Mouse (Mus musculus) heart, embryonic 12.5 days (tissue): ENCODE measurements around the gene Rnf208. TPM values are rescaled to one million over a fixed set of nuclear protein-coding genes. Genes with fewer than 3 reads are reported as not detected.

ENCODE experiments used
- ATAC-seq: fragments of 200-750 bp; cut with Nextera tagmentation; 2 replicates; pipeline ENCODE4 v1.8.0; 2017; ENCODE audit warnings: moderate TSS enrichment, moderate library complexity; ENCODE audit not compliant: insufficient number of reproducible peaks, low FRiP score
- H3K27ac ChIP-seq: fragments of 300-500 bp; sonication (generic); 2 replicates; pipeline ENCODE4 v1.5.1; 2016; ENCODE audit warnings: mild to moderate bottlenecking, moderate library complexity; ENCODE audit not compliant: poor library complexity, severe bottlenecking
- H3K27me3 ChIP-seq: fragments of 300-500 bp; sonication (generic); replicated peaks from 2 replicates; pipeline ENCODE4 v1.6.1; 2016; ENCODE audit warnings: mild to moderate bottlenecking, moderate library complexity
- H3K36me3 ChIP-seq: fragments of 300-500 bp; sonication (generic); 2 replicates; pipeline ENCODE4 v1.6.1; 2016; ENCODE audit warnings: mild to moderate bottlenecking, moderate library complexity
- H3K4me1 ChIP-seq: fragments of 300-500 bp; sonication (generic); replicated peaks from 2 replicates; pipeline ENCODE4 v1.6.1; 2016; ENCODE audit warnings: mild to moderate bottlenecking
- H3K4me2 ChIP-seq: fragments of 300-500 bp; sonication (generic); 2 replicates; pipeline ENCODE4 v1.6.1; 2016; ENCODE audit warnings: mild to moderate bottlenecking, moderate library complexity
- H3K4me3 ChIP-seq: fragments of 300-500 bp; sonication (generic); 2 replicates; pipeline ENCODE4 v1.5.1; 2016; ENCODE audit warnings: mild to moderate bottlenecking
- H3K9ac ChIP-seq: fragments of 300-500 bp; sonication (generic); 2 replicates; pipeline ENCODE4 v1.6.1; 2016; ENCODE audit warnings: mild to moderate bottlenecking, moderate library complexity
- H3K9me3 ChIP-seq: fragments of 300-500 bp; sonication (generic); replicated peaks from 2 replicates; pipeline ENCODE4 v1.6.1; 2016; ENCODE audit warnings: mild to moderate bottlenecking, moderate library complexity
- WGBS: fragments of 180-500 bp; shearing (Covaris S2); methylation state at CpG from one replicate; pipeline ENCODE4 v1.1.7; 2016; 5-methylcytosine and 5-hydroxymethylcytosine counted together
- polyA plus RNA-seq: library from polyadenylated mRNA; unstranded; fragments of >200 nt; fragmentation: Nextera tagmentation; extraction: Ambion mirVana; gene quantifications from 2 replicates; pipeline ENCODE4 v1.2.1, GENCODE M21; 2016

The Rnf208 gene
- polyA plus RNA-seq, 1 experiment from 2014 or later, result 6.5 TPM

GRCm38 (mm10) chr2:25234551-25235220 is 7.4 kb upstream of the Rnf208 start:
- no peaks in the 10 kb centered on the region for H3K36me3 ChIP-seq
- no peak overlapping the region for H3K4me3 ChIP-seq
- H3K9ac ChIP-seq, result no peak overlapping the region
- H3K27me3 ChIP-seq, result peaks cover 75% of the 10 kb centered on the region
- 58% methylated on average over 5 of the region's 5 CpGs for WGBS
- no peak for ATAC-seq
- no peaks in the 10 kb centered on the region for H3K4me1 ChIP-seq
- no peaks in the 10 kb centered on the region for H3K9me3 ChIP-seq
- no peak overlapping the region for H3K4me2 ChIP-seq
- H3K27ac ChIP-seq, result no peak overlapping the region

DNA sequence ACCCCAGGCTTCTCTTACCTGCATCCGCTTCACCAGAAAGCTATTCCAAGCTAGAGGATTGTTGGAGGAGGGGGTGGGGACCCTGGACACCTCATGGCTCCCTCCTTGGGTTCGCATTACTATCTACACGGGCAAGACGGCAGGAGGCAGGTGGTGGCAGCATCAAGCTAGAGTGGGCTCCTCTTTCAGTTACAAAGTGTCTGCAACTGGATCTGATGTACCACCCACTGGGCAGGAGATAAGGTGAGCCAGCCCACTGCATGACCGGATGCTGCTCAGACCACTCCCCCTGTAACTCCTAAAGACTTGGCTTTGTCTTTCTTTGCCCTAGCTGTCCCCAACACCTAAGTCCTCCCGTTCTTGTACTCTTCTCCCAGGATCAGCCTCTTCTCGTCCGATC is 5.4 kb upstream of the Rnf208 start, which contains the start of gene Rnf224:
Gene Rnf224 (minus strand): TSS at position 174 of the 400 bp plus-strand sequence.
- 23% methylated on average over 8 of the region's 8 CpGs for whole genome bisulfite sequencing
- ATAC-seq, result no peak
- Histone ChIP-seq H3K9me3 (no peaks in the 10 kb centered on the region), H3K9ac (no peak within 1 kb of the TSS), H3K36me3 (no peaks in the 10 kb centered on the region), H3K4me1 (peaks cover 13% of the 10 kb centered on the region), H3K4me3 (no peak within 1 kb of the TSS), H3K4me2 (peak within 1 kb of the TSS; percentile 2; the same call in 1 of the 2 replicates), H3K27me3 (peaks cover 63% of the 10 kb centered on the region), H3K27ac (no peak within 1 kb of the TSS)

DNA sequence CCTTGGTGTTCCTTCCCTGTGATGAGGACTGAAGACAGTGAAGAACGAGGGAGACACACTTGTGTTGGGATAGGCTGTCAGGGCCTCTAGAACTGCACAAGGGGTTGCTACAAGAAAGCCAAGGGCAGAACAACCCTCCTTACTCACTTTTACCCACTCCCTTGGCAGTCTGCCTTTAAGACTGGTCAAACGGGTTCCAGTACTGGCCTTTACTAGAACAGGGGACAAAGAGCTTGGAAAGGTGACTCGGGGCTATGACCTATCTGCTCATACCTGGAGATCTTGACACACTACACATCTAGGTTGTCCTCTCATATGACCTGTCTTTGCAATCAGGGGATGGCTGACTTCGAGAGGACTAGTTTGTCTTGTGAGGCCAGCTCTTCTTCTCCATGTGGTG is 4.5 kb upstream of the Rnf208 start:
- 54% methylated on average over 4 of the region's 4 CpGs for WGBS
- Histone ChIP-seq H3K36me3 (no peaks in the 10 kb centered on the region), H3K4me2 (no peak overlapping the region), H3K27me3 (peaks cover 62% of the 10 kb centered on the region), H3K9me3 (no peaks in the 10 kb centered on the region), H3K4me1 (peaks cover 21% of the 10 kb centered on the region), H3K4me3 (no peak overlapping the region), H3K9ac (no peak overlapping the region), H3K27ac (no peak overlapping the region)
- ATAC-seq, result no peak

DNA sequence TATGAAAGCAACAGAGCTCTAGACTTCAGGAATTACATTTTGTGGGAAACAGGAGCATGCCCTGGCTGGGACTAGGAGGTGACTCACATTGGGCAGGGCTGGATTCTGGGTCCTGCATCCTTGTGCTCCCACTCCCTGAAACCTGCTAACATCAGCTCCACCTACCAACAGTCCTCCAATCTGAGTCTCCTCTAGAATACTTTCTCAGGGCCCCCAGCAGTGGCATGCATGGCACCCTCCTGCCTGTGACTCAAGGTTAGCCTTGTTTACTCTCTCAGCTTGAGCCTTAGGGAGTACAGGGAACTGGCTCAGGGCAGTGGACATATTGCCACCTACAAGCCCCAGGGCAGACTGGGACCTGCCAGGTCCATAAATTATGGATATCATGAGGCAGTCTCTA is 3.9 kb upstream of the Rnf208 start:
- no peak overlapping the region for H3K27ac ChIP-seq
- no peaks in the 10 kb centered on the region for H3K9me3 ChIP-seq
- H3K36me3 ChIP-seq, result no peaks in the 10 kb centered on the region
- H3K9ac ChIP-seq, result no peak overlapping the region
- no peak overlapping the region for H3K4me3 ChIP-seq
- peaks cover 25% of the 10 kb centered on the region for H3K4me1 ChIP-seq
- H3K4me2 ChIP-seq, result no peak overlapping the region
- peaks cover 62% of the 10 kb centered on the region for H3K27me3 ChIP-seq
- ATAC-seq, result no peak

- Histone ChIP-seq H3K4me2 (no peak overlapping the region), H3K27me3 (peaks cover 56% of the 10 kb centered on the region), H3K9me3 (no peaks in the 10 kb centered on the region), H3K4me1 (peaks cover 25% of the 10 kb centered on the region), H3K4me3 (no peak overlapping the region), H3K9ac (no peak overlapping the region), H3K27ac (no peak overlapping the region), H3K36me3 (no peaks in the 10 kb centered on the region)
- no peak for ATAC-seq
- 80% methylated on average over 3 of the region's 3 CpGs for WGBS
Measured at GRCm38 (mm10) chr2:25239766-25240165, 2.3 kb upstream of the Rnf208 start.

GRCm38 (mm10) chr2:25240310-25240709 is 1.7 kb upstream of the Rnf208 start:
- H3K4me2 ChIP-seq, result peak overlapping the region; percentile 95
- H3K9ac ChIP-seq, result peak overlapping the region; percentile 15; the same call in 1 of the 2 replicates
- H3K27ac ChIP-seq, result no peak overlapping the region
- H3K4me1 ChIP-seq, result peaks cover 25% of the 10 kb centered on the region
- peaks cover 50% of the 10 kb centered on the region for H3K27me3 ChIP-seq
- no peak for ATAC-seq
- 0 out of 2 replicates have a peak, but pooled peaks cover 2% of the 10 kb centered on the region for H3K36me3 ChIP-seq
- WGBS, result 54% methylated on average over 8 of the region's 8 CpGs
- no peaks in the 10 kb centered on the region for H3K9me3 ChIP-seq
- peak overlapping the region; percentile 60 for H3K4me3 ChIP-seq

DNA sequence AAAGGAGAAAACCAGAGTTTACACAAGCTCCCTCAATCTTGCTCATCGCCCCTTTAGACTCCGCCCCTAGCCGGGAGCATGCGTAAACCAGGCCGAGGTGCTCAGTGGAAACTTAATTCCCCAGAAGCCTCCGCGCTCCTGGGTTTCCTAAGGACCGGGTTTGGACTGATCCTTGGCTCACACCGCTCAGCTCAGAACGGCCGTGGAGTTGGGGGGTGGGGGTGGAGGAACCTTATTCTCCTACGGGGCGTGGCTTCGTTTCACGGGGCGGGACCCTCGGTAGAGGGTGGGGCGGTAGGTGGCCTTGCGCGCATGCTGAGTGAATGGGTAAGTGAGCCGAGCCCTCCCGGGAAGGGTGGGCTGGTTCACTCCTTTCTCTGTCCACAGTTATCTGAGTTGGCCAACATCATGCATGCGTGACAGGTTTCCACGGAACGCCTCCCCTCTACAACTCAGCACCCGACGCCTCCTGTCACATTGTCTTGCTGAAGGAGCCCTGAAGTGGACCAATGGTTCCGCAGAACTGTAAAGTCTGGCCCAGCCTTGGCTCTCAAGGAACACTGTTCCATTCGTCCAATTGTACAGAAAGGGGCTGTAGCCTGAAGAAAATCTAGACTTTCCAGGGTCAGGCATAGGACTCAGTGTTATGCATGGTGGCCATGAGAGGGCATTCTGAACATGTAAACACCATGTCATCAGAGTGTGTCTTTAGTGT is 1.2 kb upstream of the Rnf208 start:
- 1% methylated on average over 29 of the region's 29 CpGs for WGBS
- H3K27me3 ChIP-seq, result peaks cover 46% of the 10 kb centered on the region
- H3K27ac ChIP-seq, result no peak overlapping the region
- peak overlapping the region; percentile 60 for H3K4me3 ChIP-seq
- peak overlapping the region; percentile 95 for H3K4me2 ChIP-seq
- ATAC-seq, result peak; percentile 66
- 0 out of 2 replicates have a peak, but pooled peaks cover 7% of the 10 kb centered on the region for H3K36me3 ChIP-seq
- peaks cover 25% of the 10 kb centered on the region for H3K4me1 ChIP-seq
- H3K9me3 ChIP-seq, result no peaks in the 10 kb centered on the region
- H3K9ac ChIP-seq, result peak overlapping the region; percentile 15; the same call in 1 of the 2 replicates

- H3K4me1 ChIP-seq, result peaks cover 25% of the 10 kb centered on the region
- H3K4me3 ChIP-seq, result peak overlapping the region; percentile 60
- H3K27me3 ChIP-seq, result peaks cover 41% of the 10 kb centered on the region
- no peak for ATAC-seq
- H3K36me3 ChIP-seq, result 0 out of 2 replicates have a peak, but pooled peaks cover 12% of the 10 kb centered on the region
- peak overlapping the region; percentile 95 for H3K4me2 ChIP-seq
- H3K9ac ChIP-seq, result no peak overlapping the region
- H3K27ac ChIP-seq, result no peak overlapping the region
- WGBS, result 22% methylated on average over 6 of the region's 6 CpGs
- no peaks in the 10 kb centered on the region for H3K9me3 ChIP-seq
Measured at GRCm38 (mm10) chr2:25241438-25241775, 648 bp upstream of the Rnf208 start.

GRCm38 (mm10) chr2:25243342-25243741 is 1.3 kb downstream of the Rnf208 start:
- Histone ChIP-seq H3K4me3 (no peak overlapping the region), H3K27me3 (peaks cover 41% of the 10 kb centered on the region), H3K4me1 (peaks cover 25% of the 10 kb centered on the region), H3K9me3 (no peaks in the 10 kb centered on the region), H3K36me3 (peaks cover 23% of the 10 kb centered on the region), H3K9ac (no peak overlapping the region), H3K4me2 (no peak overlapping the region), H3K27ac (no peak overlapping the region)
- 75% methylated on average over 8 of the region's 8 CpGs for WGBS
- ATAC-seq, result no peak

GRCm38 (mm10) chr2:25244144-25244543 is 2.1 kb downstream of the Rnf208 start:
- no peaks in the 10 kb centered on the region for H3K9me3 ChIP-seq
- no peak overlapping the region for H3K27ac ChIP-seq
- H3K4me3 ChIP-seq, result no peak overlapping the region
- H3K4me2 ChIP-seq, result no peak overlapping the region
- H3K27me3 ChIP-seq, result peaks cover 36% of the 10 kb centered on the region
- peaks cover 31% of the 10 kb centered on the region for H3K36me3 ChIP-seq
- no peak for ATAC-seq
- 85% methylated on average over 4 of the region's 4 CpGs for WGBS
- no peak overlapping the region for H3K9ac ChIP-seq
- H3K4me1 ChIP-seq, result peaks cover 25% of the 10 kb centered on the region

DNA sequence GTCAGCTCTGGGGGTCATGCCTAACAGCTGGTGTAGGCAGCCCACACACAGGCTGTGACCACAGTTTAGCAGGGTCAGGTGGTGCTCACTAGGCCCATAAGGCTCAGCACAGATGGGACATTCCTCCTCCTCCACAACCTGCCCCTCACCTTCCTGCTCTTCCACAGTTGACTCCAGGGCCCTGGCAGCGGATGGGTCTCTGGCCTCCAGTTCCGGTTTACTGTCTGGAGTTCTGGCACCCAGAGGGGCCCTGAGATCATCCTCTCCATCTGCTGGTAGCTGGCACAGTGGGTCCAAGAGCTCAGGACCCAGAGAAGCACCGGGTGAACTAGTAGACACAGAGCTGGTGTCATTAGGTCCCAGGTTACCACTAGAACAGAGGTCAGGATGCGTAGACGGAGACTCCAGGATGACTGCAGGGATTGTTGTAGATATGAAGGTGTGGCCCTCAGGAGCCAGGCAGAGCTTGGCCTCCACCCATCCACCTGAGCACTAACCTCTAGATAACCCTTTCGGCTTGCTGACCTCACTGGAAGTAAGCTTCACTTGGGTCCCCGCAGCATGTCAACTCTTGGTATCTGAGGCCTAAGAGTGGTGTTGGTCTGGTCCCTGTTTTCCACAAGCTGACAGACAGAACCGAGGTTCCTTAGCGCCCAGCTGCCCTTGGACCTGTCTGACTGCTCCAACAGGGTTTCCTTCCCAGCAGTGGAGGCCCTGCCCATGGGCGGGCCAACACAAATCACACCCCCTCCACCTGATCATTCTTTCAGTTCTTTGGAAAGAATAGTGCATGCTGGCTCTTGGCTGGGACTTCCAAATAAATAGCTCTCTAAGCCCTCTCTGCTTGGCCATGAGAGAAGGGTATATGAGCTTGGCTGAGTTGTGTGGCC is 4.4 kb downstream of the Rnf208 start, which contains the start of gene AL732309.1:
Gene AL732309.1 (minus strand): TSS at position 681 of the 890 bp plus-strand sequence.
- H3K36me3 ChIP-seq, result peaks cover 54% of the 10 kb centered on the region
- no peaks in the 10 kb centered on the region for H3K9me3 ChIP-seq
- no peak for ATAC-seq
- H3K27ac ChIP-seq, result no peak within 1 kb of the TSS
- peaks cover 25% of the 10 kb centered on the region for H3K27me3 ChIP-seq
- H3K4me3 ChIP-seq, result no peak within 1 kb of the TSS
- no peak within 1 kb of the TSS for H3K4me2 ChIP-seq
- no peak within 1 kb of the TSS for H3K9ac ChIP-seq
- peaks cover 14% of the 10 kb centered on the region for H3K4me1 ChIP-seq
- 88% methylated on average over 10 of the region's 10 CpGs for WGBS
